Mouse (Mus musculus): Measurements from ENCODE around the gene Hlx. TPM values are rescaled to one million over a fixed set of nuclear protein-coding genes. Genes with fewer than 3 reads are reported as not detected.
A peak's percentile ranks its signal among the peaks of the same experiment; 100 is the strongest.

Hlx gene
- total RNA-seq (2012; rRNA removed) (2.4 and 2.7 TPM in 2 replicates), polyA plus RNA-seq (2012; ENCODE audit: insufficient read depth in 1 of 2, insufficient read length in 2 of 2, low read depth in 1 of 2, low replicate concordance in 2 of 2, missing spikeins in 1 of 2) (1 to 10 TPM in 1 of 2 experiments, not detected in 1; 9.6 TPM)

DNA sequence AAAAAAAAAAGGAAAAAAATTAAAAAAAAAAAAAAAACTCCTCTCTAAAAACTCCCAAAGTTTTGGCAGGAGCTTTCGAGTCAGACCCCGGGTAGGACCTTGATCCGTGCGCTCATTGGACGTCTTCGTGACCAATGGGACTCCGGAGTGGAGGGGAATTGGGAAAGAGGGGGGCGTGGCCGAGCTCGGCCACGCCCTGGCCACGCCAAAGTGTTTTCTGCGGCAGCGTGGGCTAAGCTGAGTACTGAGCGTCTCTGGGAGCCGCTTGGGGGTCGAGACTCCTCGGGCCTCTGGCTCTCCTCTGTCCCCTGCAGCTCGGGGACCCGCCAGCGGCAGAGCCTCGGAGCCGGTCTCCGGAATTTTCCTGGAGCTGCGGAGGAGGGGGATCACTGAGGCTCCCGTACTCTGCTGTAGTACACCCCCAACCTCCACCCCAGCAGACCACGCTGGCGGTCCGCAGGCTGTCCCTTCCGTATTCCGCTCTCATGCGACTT lies at the start of gene Hlx:
Gene Hlx (minus strand): TSS at position 64 of the 494 bp plus-strand sequence.
- H3K9me3 ChIP-seq (replicated peaks; ENCODE audit: insufficient read depth, low read length): no peaks in the 10 kb centered on the region
- no peaks in the 10 kb centered on the region for H3K27me3 ChIP-seq (ENCODE audit: control insufficient read depth in 1 of 2, insufficient read depth in 2 of 2, low read length in 2 of 2)
- peak; percentile 94 for DNase-seq (ENCODE audit: low read depth, low spot score)
- H3K36me3 ChIP-seq (ENCODE audit: control insufficient read depth in 1 of 2, insufficient read depth in 2 of 2, low read length in 2 of 2): peaks cover 0 to 7% of the 10 kb centered on the region in 2 experiments; a peak in 1 of 4 replicates
- peak within 1 kb of the TSS; percentile 82 to 96 for H3K4me3 ChIP-seq (ENCODE audit: control insufficient read depth in 1 of 2, insufficient read depth in 1 of 2, low read depth in 2 of 2, low read length in 2 of 2)
- peak within 1 kb of the TSS; percentile 89 for H3K9ac ChIP-seq (ENCODE audit: control insufficient read depth, low read depth, low read length, poor library complexity, severe bottlenecking)
- H3K79me2 ChIP-seq (ENCODE audit: control insufficient read depth, insufficient read depth, low read length, poor library complexity): peaks cover 6% of the 10 kb centered on the region
- H3K4me1 ChIP-seq (ENCODE audit: control insufficient read depth in 1 of 2, insufficient read depth in 2 of 2, low read length in 2 of 2): peaks cover 3 to 5% of the 10 kb centered on the region in 2 experiments; a peak in 1 of 4 replicates
- TF ChIP-seq MXI1 (IDR thresholded peaks at IDR 0.05; ENCODE audit: low read depth, low read length) (peak; percentile 90), MAX (IDR thresholded peaks at IDR 0.05; ENCODE audit: low read length) (0 out of 2 replicates have a peak, but pooled peaks have one; percentile 54), SMC3 (IDR thresholded peaks at IDR 0.05; ENCODE audit: low read depth, low read length) (no peak), POLR2A (IDR thresholded peaks at IDR 0.05; ENCODE audit: control insufficient read depth in 1 of 2, insufficient read depth in 1 of 2, low read depth in 1 of 2, low read length in 2 of 2, poor library complexity in 1 of 2) (peak; percentile 31 to 71; a peak in 3 of 4 replicates), E2F4 (IDR thresholded peaks at IDR 0.05; ENCODE audit: borderline replicate concordance, low read depth, low read length) (no peak), MYC (IDR thresholded peaks at IDR 0.05; ENCODE audit: low read depth, low read length) (peak; percentile 78), HCFC1 (IDR thresholded peaks at IDR 0.05; ENCODE audit: low read depth, low read length) (peak; percentile 53), TBP (IDR thresholded peaks at IDR 0.05; ENCODE audit: low read depth, low read length) (peak; percentile 77), ETS1 (IDR thresholded peaks at IDR 0.05; ENCODE audit: low read depth, low read length) (0 out of 2 replicates have a peak, but pooled peaks have one; percentile 39), UBTF (IDR thresholded peaks at IDR 0.05; ENCODE audit: borderline replicate concordance, insufficient read depth, low read depth, low read length) (no peak), ZMIZ1 (IDR thresholded peaks at IDR 0.05; ENCODE audit: low read depth, low read length) (no peak), TCF12 (IDR thresholded peaks at IDR 0.05; ENCODE audit: low read depth, low read length) (peak; percentile 34; the same call in 1 of the 2 replicates), NELFE (IDR thresholded peaks at IDR 0.05; ENCODE audit: low read depth, low read length) (peak; percentile 45), ZNF384 (IDR thresholded peaks at IDR 0.05; ENCODE audit: low read depth, low read length) (peak; percentile 95), MEF2A (IDR thresholded peaks at IDR 0.05; ENCODE audit: extremely low read depth, insufficient replicate concordance, low read depth, low read length, poor library complexity, severe bottlenecking) (no peak), CHD1 (IDR thresholded peaks at IDR 0.05; ENCODE audit: low read depth, low read length) (peak; percentile 35; the same call in 1 of the 2 replicates), USF2 (IDR thresholded peaks at IDR 0.05; ENCODE audit: borderline replicate concordance in 1 of 2, insufficient read depth in 1 of 2, low read depth in 1 of 2, low read length in 2 of 2) (no peak), JUND (IDR thresholded peaks at IDR 0.05; ENCODE audit: low read depth, low read length) (no peak)
- peak within 1 kb of the TSS; percentile 69 for H3K27ac ChIP-seq (ENCODE audit: control insufficient read depth, low read depth, low read length)

DNA sequence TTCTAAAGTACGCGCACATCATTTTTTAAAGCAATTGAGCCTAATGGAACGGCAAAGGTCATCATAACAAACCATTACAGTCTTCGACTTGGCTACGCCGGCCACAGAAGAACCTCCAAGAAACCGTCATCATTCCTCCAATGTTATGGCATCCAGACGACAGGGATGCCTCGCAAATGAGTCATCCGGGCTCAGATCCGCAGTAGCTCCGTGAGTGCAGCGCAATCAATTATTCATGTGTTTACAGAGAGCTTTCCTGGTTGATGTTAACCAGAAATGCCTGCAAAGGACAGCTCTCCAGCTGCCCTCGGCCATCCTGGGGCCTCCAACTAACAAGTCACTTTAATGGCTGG lies 49.7 kb upstream of the Hlx start:
- TF ChIP-seq HCFC1 (IDR thresholded peaks at IDR 0.05; ENCODE audit: low read depth, low read length) (no peak), MYC (IDR thresholded peaks at IDR 0.05; ENCODE audit: low read depth, low read length) (no peak), USF1 (IDR thresholded peaks at IDR 0.05; ENCODE audit: low read depth, low read length) (no peak), JUND (IDR thresholded peaks at IDR 0.05; ENCODE audit: low read depth, low read length) (no peak), ZKSCAN1 (IDR thresholded peaks at IDR 0.05; ENCODE audit: low read depth, low read length) (no peak), TAL1 (IDR thresholded peaks at IDR 0.05; ENCODE audit: low read length) (no peak)
- Histone ChIP-seq H3K27me3 (ENCODE audit: control insufficient read depth in 1 of 2, insufficient read depth in 2 of 2, low read length in 2 of 2) (no peaks in the 10 kb centered on the region), H3K4me3 (ENCODE audit: control insufficient read depth in 1 of 2, insufficient read depth in 1 of 2, low read depth in 2 of 2, low read length in 2 of 2) (no peak overlapping the region), H3K4me1 (ENCODE audit: control insufficient read depth in 1 of 2, insufficient read depth in 2 of 2, low read length in 2 of 2) (0 out of 4 replicates have a peak, but pooled peaks cover 0 to 3% of the 10 kb centered on the region in 2 experiments), H3K9ac (ENCODE audit: control insufficient read depth, low read depth, low read length, poor library complexity, severe bottlenecking) (no peak overlapping the region), H3K9me3 (replicated peaks; ENCODE audit: insufficient read depth, low read length) (no peaks in the 10 kb centered on the region), H3K36me3 (ENCODE audit: control insufficient read depth in 1 of 2, insufficient read depth in 2 of 2, low read length in 2 of 2) (no peaks in the 10 kb centered on the region), H3K27ac (ENCODE audit: control insufficient read depth, low read depth, low read length) (no peak overlapping the region), H3K79me2 (ENCODE audit: control insufficient read depth, insufficient read depth, low read length, poor library complexity) (no peaks in the 10 kb centered on the region)
- no peak for DNase-seq (ENCODE audit: low read depth, low spot score)

Data from MEL (cell line).